Mouse (Mus musculus) lung, embryonic 14.5 days (tissue): Measurements from ENCODE around the gene Zcchc24. TPM values are rescaled to one million over a fixed set of nuclear protein-coding genes. Genes with fewer than 3 reads are reported as not detected.
A peak's percentile ranks its signal among the peaks of the same experiment; 100 is the strongest.

Source experiments
- ATAC-seq: fragments of 200-750 bp; cut with Nextera tagmentation; 2 replicates; pipeline ENCODE4 v1.8.0; 2017; ENCODE audit warnings: mild to moderate bottlenecking, moderate TSS enrichment, moderate library complexity; ENCODE audit not compliant: insufficient read depth
- DNase-seq: peaks from one replicate; pipeline ENCODE4 v3.0.0-alpha.2; 2015
- H3K27ac ChIP-seq: fragments of 300-500 bp; sonication (generic); 2 replicates; pipeline ENCODE4 v1.5.1; 2014; ENCODE audit warnings: low read depth, mild to moderate bottlenecking, moderate library complexity
- H3K27me3 ChIP-seq: fragments of 300-500 bp; sonication (generic); 2 replicates; pipeline ENCODE4 v1.6.1; 2014; ENCODE audit warnings: low read length, control low read depth; ENCODE audit not compliant: insufficient read depth
- H3K36me3 ChIP-seq: fragments of 300-500 bp; sonication (generic); 2 replicates; pipeline ENCODE4 v1.6.1; 2014; ENCODE audit warnings: control low read depth; ENCODE audit not compliant: insufficient read depth
- H3K4me1 ChIP-seq: fragments of 300-500 bp; sonication (generic); 2 replicates; pipeline ENCODE4 v1.6.1; 2014; ENCODE audit warnings: antibody characterized with exemption, control low read depth; ENCODE audit not compliant: insufficient read depth
- H3K4me2 ChIP-seq: fragments of 300-500 bp; sonication (generic); 2 replicates; pipeline ENCODE4 v1.6.1; 2014; ENCODE audit warnings: mild to moderate bottlenecking
- H3K4me3 ChIP-seq: fragments of 300-500 bp; sonication (generic); 2 replicates; pipeline ENCODE4 v1.5.1; 2014; ENCODE audit warnings: low read depth, low read length
- H3K9ac ChIP-seq: fragments of 300-500 bp; sonication (generic); 2 replicates; pipeline ENCODE4 v1.6.1; 2014
- H3K9me3 ChIP-seq: fragments of 300-500 bp; sonication (generic); 2 replicates; pipeline ENCODE4 v1.6.1; 2016; ENCODE audit warnings: low read depth, low read length, control low read depth
- CTCF ChIP-seq: IDR thresholded peaks from 2 replicates; pipeline ENCODE4 v1.5.1; 2016; ENCODE audit warnings: antibody characterized with exemption, low read depth
- WGBS: fragments of 180-500 bp; shearing (Covaris S2); extraction: QIAGEN DNeasy Blood & Tissue Kit; methylation state at CpG from one replicate; pipeline ENCODE4 v1.1.7; 2014; 5-methylcytosine and 5-hydroxymethylcytosine counted together
- polyA plus RNA-seq: library from polyadenylated mRNA; unstranded; fragments of >200 nt; fragmentation: Nextera tagmentation; extraction: Ambion mirVana; gene quantifications from 2 replicates; pipeline ENCODE4 v1.2.1, GENCODE M21; 2014

The Zcchc24 gene
- polyA plus RNA-seq, 1 experiment from 2014 or later, result 29.8 TPM

DNA sequence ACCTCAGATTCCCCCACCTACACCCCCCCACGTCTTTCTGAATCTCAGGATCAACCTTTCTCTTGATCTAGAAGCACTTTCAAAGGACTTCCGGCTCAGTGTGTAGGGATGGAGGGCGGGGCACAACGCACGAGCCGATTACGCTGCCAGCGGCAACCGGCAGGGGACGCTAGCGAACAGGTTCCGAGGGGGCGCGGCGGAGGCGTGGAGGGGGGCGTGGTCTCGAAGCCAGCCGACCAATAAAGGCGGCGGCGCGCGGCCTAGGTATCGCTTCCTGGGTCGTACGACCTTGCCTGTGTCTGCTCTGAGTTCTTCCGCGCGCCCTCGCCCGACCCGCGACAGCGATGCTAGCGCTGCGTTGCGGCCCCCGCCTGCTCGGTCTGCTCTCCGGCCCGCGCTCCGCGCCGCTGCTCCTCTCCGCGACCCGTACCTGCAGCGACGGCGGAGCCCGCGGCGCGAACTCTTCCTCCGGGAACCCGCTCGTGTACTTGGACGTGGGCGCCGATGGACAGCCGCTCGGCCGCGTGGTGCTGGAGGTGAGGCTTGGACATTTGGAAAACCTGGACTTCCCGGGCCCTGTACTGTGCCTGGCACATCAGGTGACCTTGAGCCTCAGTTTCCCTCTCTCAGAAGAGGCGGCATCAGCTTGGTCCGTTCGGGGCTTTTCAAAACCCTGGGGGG lies 74.8 kb downstream of the Zcchc24 start, which contains the start of gene Ppif:
TSS of gene Ppif (plus strand) at position 267 of the 681 bp plus-strand sequence.
- peaks cover 34% of the 10 kb centered on the region for H3K36me3 ChIP-seq
- peak within 1 kb of the TSS; percentile 61; the same call in 1 of the 2 replicates for H3K27ac ChIP-seq
- H3K27me3 ChIP-seq, result no peaks in the 10 kb centered on the region
- peak; percentile 93 for ATAC-seq
- peaks cover 9% of the 10 kb centered on the region for H3K4me1 ChIP-seq
- peak within 1 kb of the TSS; percentile 77 for H3K4me2 ChIP-seq
- DNase-seq, result peak; percentile 98
- no peaks in the 10 kb centered on the region for H3K9me3 ChIP-seq
- H3K9ac ChIP-seq, result peak within 1 kb of the TSS; percentile 80
- peak within 1 kb of the TSS; percentile 75 for H3K4me3 ChIP-seq
- peak; percentile 99 for TF ChIP-seq CTCF
- WGBS, result under 1% methylated on average over 70 of the region's 70 CpGs

DNA sequence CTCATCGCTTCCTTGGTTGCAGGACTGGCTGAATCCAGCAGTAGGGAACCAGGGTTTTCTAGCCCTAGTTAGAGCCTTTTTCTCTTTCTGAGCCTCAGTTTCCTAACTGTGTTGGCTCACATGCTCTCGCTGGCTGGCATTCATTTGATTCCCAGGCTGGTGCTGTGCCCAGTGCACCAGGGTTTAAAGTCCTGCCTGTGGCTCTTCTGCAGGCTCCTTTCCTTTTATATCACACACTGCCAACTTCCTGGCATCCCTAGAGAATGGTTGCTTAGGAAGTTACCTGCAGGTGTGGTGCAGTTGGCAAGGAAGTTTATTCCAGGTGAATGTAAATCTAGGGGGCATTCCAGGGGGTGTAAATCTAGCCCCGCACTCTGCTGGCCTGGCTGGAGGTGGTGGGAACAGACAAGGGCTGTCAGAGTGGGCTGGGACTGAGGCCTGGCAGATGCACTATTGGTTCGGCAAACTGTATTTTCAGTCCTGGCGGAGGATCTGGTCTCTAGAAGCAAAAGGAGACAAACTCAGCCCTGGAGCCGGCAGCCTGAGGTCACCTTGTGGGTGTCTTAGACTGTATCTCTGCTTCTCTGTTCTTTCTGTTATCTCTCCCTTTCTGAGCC lies 75.5 kb downstream of the Zcchc24 start:
- Histone ChIP-seq H3K9ac (peak overlapping the region; percentile 80), H3K27ac (peak overlapping the region; percentile 61; the same call in 1 of the 2 replicates)
- WGBS, result 56% methylated on average over 6 of the region's 6 CpGs

DNA sequence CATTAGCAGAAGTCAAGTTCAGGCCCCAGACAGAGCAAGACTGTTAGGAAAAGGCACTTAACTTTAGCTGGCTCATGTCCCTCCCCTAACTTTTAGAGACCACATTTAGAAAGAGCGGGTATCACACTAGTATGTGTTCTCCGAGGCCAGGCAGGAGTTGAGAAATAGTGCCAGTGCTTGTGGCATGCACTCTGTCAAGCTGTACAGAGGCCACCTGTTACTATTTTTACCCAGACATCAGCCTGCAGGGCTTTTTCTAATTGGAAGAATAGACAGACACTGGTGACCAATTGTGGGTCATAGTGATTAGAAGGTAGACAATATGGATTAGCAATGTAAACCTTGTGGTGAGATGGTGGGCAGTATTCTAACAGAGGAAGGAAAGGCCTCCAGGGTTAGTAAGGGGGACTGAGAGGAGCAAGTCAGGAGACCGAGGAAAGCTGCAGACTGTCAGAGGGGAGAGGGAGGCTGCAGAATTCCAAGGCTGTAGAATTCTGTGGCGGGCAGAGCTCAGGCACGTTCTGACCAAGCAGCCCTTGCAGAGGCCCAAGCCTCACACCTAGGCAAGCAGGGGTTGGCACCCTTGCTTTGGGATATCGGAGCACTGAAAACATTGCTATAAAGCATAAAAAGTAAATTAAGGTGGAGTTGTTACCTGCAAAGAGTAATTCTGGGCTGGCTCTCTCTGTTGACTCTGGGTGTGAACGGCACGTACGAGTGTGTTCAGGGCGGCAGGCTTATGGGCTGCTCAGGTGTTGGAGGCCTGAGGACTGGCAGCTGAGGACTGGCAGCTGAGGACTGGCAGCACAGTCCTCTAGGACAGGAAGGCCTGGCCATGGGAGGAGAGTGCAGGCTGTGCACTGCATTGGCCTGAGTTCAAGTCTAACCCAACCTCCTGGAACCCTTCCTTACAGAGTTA lies 81.6 kb downstream of the Zcchc24 start:
- H3K27ac ChIP-seq, result peak overlapping the region; percentile 50; the same call in 1 of the 2 replicates
- H3K27me3 ChIP-seq, result no peaks in the 10 kb centered on the region
- H3K9me3 ChIP-seq, result no peaks in the 10 kb centered on the region
- no peaks in the 10 kb centered on the region for H3K4me1 ChIP-seq
- no peaks in the 10 kb centered on the region for H3K36me3 ChIP-seq
- no peak for ATAC-seq
- WGBS, result 66% methylated on average over 10 of the region's 10 CpGs
- no peak overlapping the region for H3K9ac ChIP-seq
- DNase-seq, result no peak
- no peak overlapping the region for H3K4me3 ChIP-seq
- H3K4me2 ChIP-seq, result no peak overlapping the region
- no peak for TF ChIP-seq CTCF

More for the DNA sequence above, 75.5 kb downstream of the Zcchc24 start:
- DNase-seq (peak; percentile 18), ATAC-seq (no peak; the same call in none of the 2 replicates)
- Histone ChIP-seq H3K4me3 (peak overlapping the region; percentile 75), H3K9me3 (no peaks in the 10 kb centered on the region), H3K4me1 (peaks cover 9% of the 10 kb centered on the region), H3K4me2 (peak overlapping the region; percentile 77), H3K27me3 (no peaks in the 10 kb centered on the region), H3K36me3 (peaks cover 27% of the 10 kb centered on the region)
- TF ChIP-seq CTCF, result no peak

DNA sequence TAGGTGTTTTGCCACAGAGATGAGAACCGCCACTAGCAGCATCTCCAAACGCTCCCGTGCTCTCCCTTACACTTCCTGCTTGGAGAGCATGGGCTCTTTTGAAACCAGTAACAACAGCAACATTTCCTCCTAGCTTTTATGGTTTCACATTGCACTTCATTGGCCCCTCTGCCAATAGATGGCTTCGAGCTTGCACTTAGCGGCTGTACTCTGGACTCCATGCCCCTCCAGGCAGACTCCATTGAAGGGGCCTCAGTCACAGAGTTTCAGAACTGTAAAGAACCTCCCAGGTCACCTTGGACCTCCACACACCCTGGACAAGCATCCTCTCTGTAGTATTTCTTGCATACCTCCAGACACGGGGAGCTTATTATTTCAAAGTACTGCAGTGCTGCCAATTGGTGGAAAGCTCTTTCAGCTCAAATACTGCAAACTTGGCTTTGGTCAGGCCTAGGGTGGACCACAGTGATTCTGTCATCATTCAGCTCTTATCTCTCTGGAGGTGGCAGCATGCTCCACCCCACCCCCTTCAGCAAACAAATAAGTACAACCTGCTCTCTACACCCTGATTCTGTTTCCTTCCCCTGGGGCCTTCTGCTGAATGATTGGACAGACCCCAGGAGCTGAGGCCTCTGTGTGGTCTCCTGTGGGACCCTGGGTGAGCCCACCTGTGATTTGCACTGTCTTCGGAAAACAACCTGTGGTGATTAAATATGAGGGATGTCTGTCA lies 82.5 kb downstream of the Zcchc24 start:
- Histone ChIP-seq H3K27ac (peak overlapping the region; percentile 50; the same call in 1 of the 2 replicates), H3K36me3 (no peaks in the 10 kb centered on the region), H3K4me2 (no peak overlapping the region), H3K4me3 (no peak overlapping the region), H3K4me1 (no peaks in the 10 kb centered on the region), H3K9ac (no peak overlapping the region), H3K27me3 (no peaks in the 10 kb centered on the region), H3K9me3 (no peaks in the 10 kb centered on the region)
- ATAC-seq (no peak), DNase-seq (no peak)
- 53% methylated on average over 7 of the region's 7 CpGs for WGBS
- TF ChIP-seq CTCF, result no peak

GRCm38 (mm10) chr14:25682020-25682419 lies 86.8 kb downstream of the Zcchc24 start:
- no peak for ATAC-seq
- H3K4me2 ChIP-seq, result no peak overlapping the region
- H3K4me1 ChIP-seq, result no peaks in the 10 kb centered on the region
- H3K27ac ChIP-seq, result no peak overlapping the region
- 56% methylated on average over 6 of the region's 6 CpGs for whole genome bisulfite sequencing
- H3K4me3 ChIP-seq, result no peak overlapping the region
- H3K36me3 ChIP-seq, result no peaks in the 10 kb centered on the region
- no peak for DNase-seq
- H3K9ac ChIP-seq, result no peak overlapping the region
- no peak for TF ChIP-seq CTCF
- no peaks in the 10 kb centered on the region for H3K9me3 ChIP-seq
- H3K27me3 ChIP-seq, result no peaks in the 10 kb centered on the region

GRCm38 (mm10) chr14:25679625-25680024 lies 89.2 kb downstream of the Zcchc24 start:
- no peaks in the 10 kb centered on the region for H3K4me1 ChIP-seq
- TF ChIP-seq CTCF, result no peak
- ATAC-seq (no peak), DNase-seq (no peak)
- no peak overlapping the region for H3K4me2 ChIP-seq
- no peaks in the 10 kb centered on the region for H3K9me3 ChIP-seq
- no peak overlapping the region for H3K27ac ChIP-seq
- H3K27me3 ChIP-seq, result no peaks in the 10 kb centered on the region
- H3K9ac ChIP-seq, result no peak overlapping the region
- H3K36me3 ChIP-seq, result no peaks in the 10 kb centered on the region
- no peak overlapping the region for H3K4me3 ChIP-seq
- 40% methylated on average over 7 of the region's 7 CpGs for WGBS
